Mouse (Mus musculus) hematopoietic stem cell, adult 5-6 weeks (primary cell): ENCODE results near the gene Pla2g4a. TPM values are rescaled to one million over a fixed set of nuclear protein-coding genes. Genes with fewer than 3 reads are reported as not detected.

Experiments used
- ATAC-seq, 2 experiments: fragments of 125-278 bp in 1 of 2; replicated peaks in 1 of 2; 2 replicates each; pipeline ENCODE4 v1.8.0; 2016 to 2017; ENCODE audit warnings: inconsistent platforms in 2 of 2, mild to moderate bottlenecking in 2 of 2, moderate number of reproducible peaks in 2 of 2, low read depth in 1 of 2, moderate TSS enrichment in 1 of 2; ENCODE audit not compliant: low FRiP score in 2 of 2, poor library complexity in 2 of 2, severe bottlenecking in 2 of 2, insufficient read depth in 1 of 2, low TSS enrichment in 1 of 2
- total RNA-seq: library from RNA; stranded (forward); fragments of 172-1452, 232-1000 nt; gene quantifications from 2 replicates; pipeline ENCODE4 v1.2.3, GENCODE M21; 2017

Gene Pla2g4a
- total RNA-seq, 1 experiment from 2014 or later: 193 TPM

DNA sequence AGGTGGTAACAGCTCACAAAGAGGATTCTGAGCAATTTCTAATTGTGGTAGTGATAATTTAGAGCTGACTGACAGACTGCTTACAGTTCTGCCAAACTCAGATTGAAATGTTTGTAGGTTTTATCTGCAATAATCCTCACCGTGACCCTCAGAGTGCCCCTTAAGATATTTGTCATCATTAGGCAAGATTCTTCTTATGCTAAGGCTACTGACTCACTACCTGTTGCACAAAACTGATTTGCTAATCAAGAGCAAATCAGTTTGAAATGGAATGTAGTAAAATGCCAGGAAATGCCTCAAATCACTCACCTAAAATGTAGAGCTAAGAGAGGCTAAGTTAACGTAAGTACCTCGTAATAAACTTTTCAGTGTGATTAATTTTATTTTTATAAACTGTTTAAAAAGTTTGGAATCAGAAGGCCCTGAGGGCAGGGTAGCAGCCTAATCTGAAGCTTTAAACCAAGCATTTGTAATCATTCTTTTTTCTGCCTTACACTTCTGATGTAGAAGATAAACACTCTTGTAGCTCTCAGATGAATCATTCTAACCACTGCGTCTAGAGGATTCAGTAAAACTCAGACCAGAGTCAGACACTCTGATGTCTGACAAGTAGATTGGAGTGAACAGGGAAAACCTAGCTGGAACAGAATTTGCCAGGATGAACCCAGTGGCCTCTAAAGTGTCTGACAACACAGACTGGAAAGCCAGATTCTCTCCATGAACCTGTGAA lies 147.3 kb downstream of the Pla2g4a start:
- no peak for ATAC-seq

- no peak for ATAC-seq
Observed at GRCm38 (mm10) chr1:149809527-149809926, 151.6 kb downstream of the Pla2g4a start.

Other genes starting within 250 kb of the Pla2g4a start
- 17.3 and 20.3 TPM in 2 replicates for gene Ptgs2, start 138.7 kb upstream of the Pla2g4a start, total RNA-seq